Mouse (Mus musculus): Measurements from ENCODE around the gene Speer4c. TPM values are rescaled to one million over a fixed set of nuclear protein-coding genes. Genes with fewer than 3 reads are reported as not detected.
A peak's percentile ranks its signal among the peaks of the same experiment; 100 is the strongest.
"Not testable (repeated sequence)": the region's sequence is repeated elsewhere in the genome, so short reads cannot be mapped to it uniquely, and the experiment has no call there.

The Speer4c gene
- polyA plus RNA-seq (2016; fragmentation: Nextera tagmentation; extraction: Ambion mirVana) = not detected in 2 replicates

GRCm38 (mm10) chr5:15714171-15714570 is at the start of gene Speer4c:
Gene Speer4c (minus strand): TSS chr5:15714271.
- H3K4me1 ChIP-seq; H3K27me3 ChIP-seq (ENCODE audit: poor library complexity, severe bottlenecking); H3K4me3 ChIP-seq; H3K27ac ChIP-seq; H3K36me3 ChIP-seq (replicated peaks); H3K9me3 ChIP-seq; DNase-seq (ENCODE audit: extremely low spot score, low spot score): not testable (repeated sequence)

- H3K27ac ChIP-seq = no peak overlapping the region
- WGBS = 68% methylated on average over 4 of the region's 4 CpGs
- DNase-seq (ENCODE audit: extremely low spot score, low spot score) = no peak
These were observed 33.6 kb upstream of the Speer4c start for GRCm38 (mm10) chr5:15747478-15748255.

GRCm38 (mm10) chr5:15734097-15734867 is 20.2 kb upstream of the Speer4c start:
- WGBS = 95% methylated on average over 3 of the region's 3 CpGs

More at GRCm38 (mm10) chr5:15747478-15748255, 33.6 kb upstream of the Speer4c start:
- Histone ChIP-seq H3K4me3 (no peak overlapping the region), H3K4me1 (no peaks in the 10 kb centered on the region), H3K9me3 (no peaks in the 10 kb centered on the region), H3K27me3 (ENCODE audit: poor library complexity, severe bottlenecking) (no peaks in the 10 kb centered on the region), H3K36me3 (replicated peaks) (no peaks in the 10 kb centered on the region)

GRCm38 (mm10) chr5:15702891-15703290 is 11.2 kb downstream of the Speer4c start:
- H3K27me3 ChIP-seq (ENCODE audit: poor library complexity, severe bottlenecking); H3K36me3 ChIP-seq (replicated peaks); H3K27ac ChIP-seq; DNase-seq (ENCODE audit: extremely low spot score, low spot score); H3K4me1 ChIP-seq; H3K4me3 ChIP-seq; H3K9me3 ChIP-seq: not testable (repeated sequence)
- 25% methylated on average over 5 of the region's 5 CpGs for WGBS

More at GRCm38 (mm10) chr5:15734097-15734867, 20.2 kb upstream of the Speer4c start:
- Histone ChIP-seq H3K4me1 (no peaks in the 10 kb centered on the region), H3K4me3 (no peak overlapping the region), H3K27me3 (ENCODE audit: poor library complexity, severe bottlenecking) (no peaks in the 10 kb centered on the region), H3K27ac (no peak overlapping the region), H3K9me3 (no peaks in the 10 kb centered on the region), H3K36me3 (replicated peaks) (no peaks in the 10 kb centered on the region)
- no peak for DNase-seq (ENCODE audit: extremely low spot score, low spot score)

- DNase-seq (ENCODE audit: extremely low spot score, low spot score); H3K4me3 ChIP-seq; H3K9me3 ChIP-seq; H3K27me3 ChIP-seq (ENCODE audit: poor library complexity, severe bottlenecking); H3K27ac ChIP-seq; H3K4me1 ChIP-seq; H3K36me3 ChIP-seq (replicated peaks): not testable (repeated sequence)
- 39% methylated on average over 2 of the region's 2 CpGs for WGBS
These were observed 16.4 kb downstream of the Speer4c start for GRCm38 (mm10) chr5:15697719-15698118.

- H3K9me3 ChIP-seq = peaks cover 36% of the 10 kb centered on the region
- not testable (repeated sequence) for DNase-seq (ENCODE audit: extremely low spot score, low spot score); H3K27ac ChIP-seq; H3K4me1 ChIP-seq; H3K36me3 ChIP-seq (replicated peaks); H3K4me3 ChIP-seq; H3K27me3 ChIP-seq (ENCODE audit: poor library complexity, severe bottlenecking)
- 86% methylated on average over 4 of the region's 4 CpGs for WGBS
These were observed 22.2 kb downstream of the Speer4c start for GRCm38 (mm10) chr5:15691849-15692248.

GRCm38 (mm10) chr5:15690822-15691221 is 23.2 kb downstream of the Speer4c start:
- H3K36me3 ChIP-seq (replicated peaks); H3K4me3 ChIP-seq; H3K4me1 ChIP-seq; H3K27ac ChIP-seq; H3K27me3 ChIP-seq (ENCODE audit: poor library complexity, severe bottlenecking); DNase-seq (ENCODE audit: extremely low spot score, low spot score): not testable (repeated sequence)
- 78% methylated on average over 4 of the region's 4 CpGs for WGBS
- peaks cover 42% of the 10 kb centered on the region for H3K9me3 ChIP-seq

- H3K27ac ChIP-seq; H3K36me3 ChIP-seq (replicated peaks); DNase-seq (ENCODE audit: extremely low spot score, low spot score); H3K4me1 ChIP-seq; H3K27me3 ChIP-seq (ENCODE audit: poor library complexity, severe bottlenecking); H3K4me3 ChIP-seq: not testable (repeated sequence)
- WGBS = 82% methylated on average over 6 of the region's 6 CpGs
- peaks cover 46% of the 10 kb centered on the region for H3K9me3 ChIP-seq
These were observed 24.3 kb downstream of the Speer4c start for GRCm38 (mm10) chr5:15689659-15690213.

GRCm38 (mm10) chr5:15688874-15689658 is 25.0 kb downstream of the Speer4c start:
- not testable (repeated sequence) for H3K36me3 ChIP-seq (replicated peaks)
- 69% methylated on average over 4 of the region's 4 CpGs for WGBS

GRCm38 (mm10) chr5:15681301-15682035 is 32.6 kb downstream of the Speer4c start:
- not testable (repeated sequence) for DNase-seq (ENCODE audit: extremely low spot score, low spot score); H3K4me3 ChIP-seq; H3K4me1 ChIP-seq; H3K36me3 ChIP-seq (replicated peaks); H3K27me3 ChIP-seq (ENCODE audit: poor library complexity, severe bottlenecking); H3K27ac ChIP-seq
- WGBS = 81% methylated on average over 8 of the region's 10 CpGs
- H3K9me3 ChIP-seq = peaks cover 49% of the 10 kb centered on the region

More at GRCm38 (mm10) chr5:15688874-15689658, 25.0 kb downstream of the Speer4c start:
- H3K4me3 ChIP-seq; H3K4me1 ChIP-seq; DNase-seq (ENCODE audit: extremely low spot score, low spot score); H3K27ac ChIP-seq; H3K27me3 ChIP-seq (ENCODE audit: poor library complexity, severe bottlenecking): not testable (repeated sequence)
- peaks cover 47% of the 10 kb centered on the region for H3K9me3 ChIP-seq

- peaks cover 42% of the 10 kb centered on the region for H3K9me3 ChIP-seq
- H3K27ac ChIP-seq; H3K4me1 ChIP-seq; H3K4me3 ChIP-seq; H3K36me3 ChIP-seq (replicated peaks); H3K27me3 ChIP-seq (ENCODE audit: poor library complexity, severe bottlenecking): not testable (repeated sequence)
- DNase-seq (ENCODE audit: extremely low spot score, low spot score) = peak; percentile 23
- 71% methylated on average over 13 of the region's 13 CpGs for WGBS
These were observed 33.8 kb downstream of the Speer4c start for GRCm38 (mm10) chr5:15679980-15680949.
